Mouse (Mus musculus): ENCODE measurements around the gene Casq2.

Gene Casq2

GRCm38 (mm10) chr3:102166287-102166620, 80.0 kb downstream of the Casq2 start:
- no peak for DNase-seq

GRCm38 (mm10) chr3:102166794-102167193, 80.6 kb downstream of the Casq2 start:
- no peak for DNase-seq

GRCm38 (mm10) chr3:102167555-102168210, 81.5 kb downstream of the Casq2 start:
- no peak for DNase-seq

GRCm38 (mm10) chr3:102169197-102169905, 83.1 kb downstream of the Casq2 start:
- peak; percentile 87 to 92 for DNase-seq

GRCm38 (mm10) chr3:102174118-102174865, 88.1 kb downstream of the Casq2 start:
- DNase-seq, result no peak

- no peak for DNase-seq
These were observed 89.5 kb downstream of the Casq2 start for GRCm38 (mm10) chr3:102175701-102176100.

GRCm38 (mm10) chr3:102176116-102176515, 89.9 kb downstream of the Casq2 start:
- DNase-seq, result no peak

- no peak for DNase-seq
These were observed 91.8 kb downstream of the Casq2 start for GRCm38 (mm10) chr3:102177837-102178615.

GRCm38 (mm10) chr3:102179869-102180268, 93.7 kb downstream of the Casq2 start:
- DNase-seq, result no peak

- DNase-seq, result no peak
These were observed 94.5 kb downstream of the Casq2 start for GRCm38 (mm10) chr3:102180746-102181145.

GRCm38 (mm10) chr3:102181191-102181590, 95.0 kb downstream of the Casq2 start:
- no peak for DNase-seq

GRCm38 (mm10) chr3:102182601-102183000, 96.4 kb downstream of the Casq2 start:
- DNase-seq, result no peak

- no peak for DNase-seq
These were observed 98.5 kb downstream of the Casq2 start for GRCm38 (mm10) chr3:102184721-102185120.

- no peak for DNase-seq
These were observed 101.2 kb downstream of the Casq2 start for GRCm38 (mm10) chr3:102187401-102187800.

GRCm38 (mm10) chr3:102188972-102189371, 102.8 kb downstream of the Casq2 start:
- DNase-seq, result no peak

GRCm38 (mm10) chr3:102190015-102190414, 103.8 kb downstream of the Casq2 start:
- no peak for DNase-seq

- no peak for DNase-seq
These were observed 104.4 kb downstream of the Casq2 start for GRCm38 (mm10) chr3:102190642-102191041.

- DNase-seq, result no peak
These were observed 105.4 kb downstream of the Casq2 start for GRCm38 (mm10) chr3:102191575-102191974.

- DNase-seq, result no peak
These were observed 106.4 kb downstream of the Casq2 start for GRCm38 (mm10) chr3:102192621-102193020.

- no peak for DNase-seq
These were observed 107.5 kb downstream of the Casq2 start for GRCm38 (mm10) chr3:102193488-102194290.

- DNase-seq, result no peak
These were observed 108.3 kb downstream of the Casq2 start for GRCm38 (mm10) chr3:102194291-102195051.

All from lung, adult 18-20 months (tissue).